Mouse (Mus musculus) 3T3-L1 (cell line): Measurements from ENCODE around the gene Cfl2.

Source experiments
- DNase-seq: peaks from one replicate; pipeline ENCODE4 v3.0.0-alpha.2; 2015; ENCODE audit warnings: low read depth, low spot score

The Cfl2 gene

DNA sequence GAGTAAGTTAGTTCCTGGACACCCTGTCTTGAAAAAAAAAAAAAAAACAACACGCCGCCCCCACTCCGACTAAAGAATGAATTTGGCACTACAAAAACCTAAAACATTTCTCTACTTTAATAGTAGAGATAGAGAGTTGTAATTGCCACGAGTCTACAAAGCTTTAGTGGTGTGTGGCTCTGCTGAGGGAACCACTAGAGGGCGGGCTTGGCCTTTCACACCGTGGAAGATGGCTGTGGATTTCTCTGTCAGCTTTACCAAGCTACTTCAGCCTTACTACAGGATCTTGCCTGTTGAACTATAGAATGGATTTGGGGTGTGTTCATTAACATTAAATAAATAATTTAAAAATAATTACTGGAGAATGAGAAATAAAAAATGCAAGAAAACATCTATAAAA, 32.1 kb downstream of the Cfl2 start:
- DNase-seq, result peak; percentile 91

DNA sequence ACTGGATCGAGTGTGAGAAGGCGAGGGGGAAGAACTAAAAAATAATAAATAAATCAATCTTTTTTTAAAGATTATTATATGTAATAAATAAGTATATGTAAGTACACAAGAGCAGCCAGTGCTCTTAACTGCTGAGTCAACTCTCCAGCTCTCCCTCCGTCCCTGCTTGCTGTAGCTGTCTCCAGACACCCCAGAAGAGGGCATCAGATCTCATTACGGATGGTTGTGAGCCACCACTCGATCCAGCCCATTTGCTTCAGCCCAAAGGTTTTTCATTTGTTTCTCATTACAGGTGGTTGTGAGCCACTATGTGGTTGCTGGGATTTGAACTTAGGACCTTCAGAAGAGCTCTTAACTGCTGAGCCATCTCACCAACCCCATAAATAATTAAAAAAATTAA, 32.8 kb downstream of the Cfl2 start:
- DNase-seq, result peak; percentile 41

DNA sequence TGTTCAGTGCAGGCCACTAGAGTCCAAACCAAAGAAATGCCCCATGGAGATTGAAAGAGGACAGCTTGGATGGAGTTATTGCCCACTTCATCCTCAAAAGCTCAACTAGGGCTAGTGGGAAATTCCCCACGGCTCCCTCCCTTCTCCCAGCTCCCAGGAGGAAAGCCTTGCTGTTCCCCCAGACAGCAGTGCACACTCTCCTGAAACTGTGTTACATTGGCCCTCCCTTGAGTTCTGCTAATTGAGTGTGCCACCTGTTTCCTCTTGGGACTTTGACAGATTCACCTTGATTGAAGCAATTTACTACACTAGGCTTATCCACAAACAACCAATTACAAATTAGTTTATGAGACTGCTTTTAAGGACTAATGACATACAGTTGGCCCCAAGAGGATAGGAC, 34.6 kb downstream of the Cfl2 start:
- no peak for DNase-seq

DNA sequence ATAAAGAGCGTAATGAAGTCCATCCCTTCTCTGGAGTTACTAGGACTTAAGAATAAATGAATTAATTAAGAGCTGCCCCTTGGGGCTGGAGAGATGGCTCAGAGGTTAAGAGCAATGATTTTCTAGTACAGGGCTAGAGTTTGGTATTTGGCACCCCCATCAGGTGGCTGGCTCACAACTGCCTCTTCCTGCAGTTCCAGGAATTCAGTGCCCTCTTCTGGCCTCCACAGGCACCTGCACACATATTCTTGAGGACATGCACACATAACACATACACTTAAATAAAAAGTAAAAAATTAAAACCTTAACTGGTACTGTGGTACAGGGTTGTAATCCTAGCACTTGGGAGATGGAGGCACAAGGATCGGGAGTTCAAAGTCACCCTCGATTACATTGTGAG, 37.5 kb downstream of the Cfl2 start:
- peak; percentile 31 for DNase-seq

- DNase-seq, result peak; percentile 62
Measured at GRCm38 (mm10) chr12:54822836-54823426, 39.7 kb downstream of the Cfl2 start.

DNA sequence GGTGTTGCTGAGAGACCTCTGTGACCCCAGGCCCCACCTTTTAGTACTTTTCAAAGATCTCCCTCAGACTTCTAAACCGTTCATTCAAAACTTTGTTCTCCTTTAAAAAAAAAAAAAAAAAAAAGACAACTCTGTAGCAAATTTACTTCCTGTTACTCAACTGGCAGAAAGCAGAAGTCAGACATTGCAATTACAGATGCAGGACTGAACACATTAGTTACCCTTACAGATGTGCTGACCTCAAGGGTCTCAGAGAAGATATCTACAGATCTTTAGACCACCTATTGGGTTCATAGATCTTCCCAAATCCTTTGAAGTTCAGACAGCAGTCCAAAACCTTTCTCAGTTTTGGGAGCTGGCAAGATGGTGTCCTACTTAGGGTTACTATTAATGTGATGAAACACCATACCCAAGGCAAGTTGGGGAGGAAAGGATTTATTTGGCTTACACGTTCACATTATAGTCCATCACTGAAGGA, 42.0 kb downstream of the Cfl2 start:
- no peak for DNase-seq

DNA sequence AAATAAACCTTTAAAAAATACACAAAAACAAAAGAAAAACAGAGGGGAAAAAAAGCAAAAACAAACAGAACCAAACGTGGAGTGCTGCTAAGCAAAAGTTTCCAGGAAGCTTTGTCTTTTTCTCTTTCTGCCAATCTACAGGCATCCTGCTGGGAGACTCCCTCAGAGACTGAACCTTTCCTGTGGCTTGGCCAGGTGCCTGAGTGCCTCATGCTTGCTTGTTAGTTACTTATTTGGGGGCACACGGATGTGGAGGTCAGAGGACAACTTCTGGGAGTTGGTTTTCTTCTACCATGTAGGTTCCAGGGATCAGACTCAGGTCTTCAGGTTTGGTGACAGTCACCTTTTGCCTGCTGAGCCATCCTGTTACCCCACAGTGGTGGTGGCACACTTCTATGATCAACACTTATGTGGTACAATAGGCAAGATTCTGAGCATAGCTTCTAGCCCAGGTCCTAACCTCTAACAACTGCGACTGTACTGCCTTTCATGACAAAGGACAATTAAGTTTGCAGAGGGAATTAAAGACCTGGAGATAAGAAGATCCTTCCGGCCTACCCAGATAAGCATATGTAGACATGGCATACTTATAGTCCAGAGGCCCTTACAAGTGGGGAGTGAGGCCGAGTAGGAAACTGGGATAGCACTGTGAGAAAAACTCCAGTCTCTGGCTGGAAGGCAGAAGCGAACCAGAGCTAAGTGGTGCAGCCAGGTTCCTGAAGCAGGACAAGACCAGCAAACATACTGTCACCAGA, 43.3 kb downstream of the Cfl2 start:
- DNase-seq, result peak; percentile 42

- DNase-seq, result peak; percentile 44
Measured at GRCm38 (mm10) chr12:54810142-54810541, 52.5 kb downstream of the Cfl2 start.
